Mouse (Mus musculus) layer of hippocampus, adult 9-10 months (tissue): ENCODE data around the gene Nudcd2.

Source experiments
- DNase-seq: peaks from one replicate; pipeline ENCODE4 v3.0.0; 2022; ENCODE audit warnings: low spot score

The Nudcd2 gene

DNA sequence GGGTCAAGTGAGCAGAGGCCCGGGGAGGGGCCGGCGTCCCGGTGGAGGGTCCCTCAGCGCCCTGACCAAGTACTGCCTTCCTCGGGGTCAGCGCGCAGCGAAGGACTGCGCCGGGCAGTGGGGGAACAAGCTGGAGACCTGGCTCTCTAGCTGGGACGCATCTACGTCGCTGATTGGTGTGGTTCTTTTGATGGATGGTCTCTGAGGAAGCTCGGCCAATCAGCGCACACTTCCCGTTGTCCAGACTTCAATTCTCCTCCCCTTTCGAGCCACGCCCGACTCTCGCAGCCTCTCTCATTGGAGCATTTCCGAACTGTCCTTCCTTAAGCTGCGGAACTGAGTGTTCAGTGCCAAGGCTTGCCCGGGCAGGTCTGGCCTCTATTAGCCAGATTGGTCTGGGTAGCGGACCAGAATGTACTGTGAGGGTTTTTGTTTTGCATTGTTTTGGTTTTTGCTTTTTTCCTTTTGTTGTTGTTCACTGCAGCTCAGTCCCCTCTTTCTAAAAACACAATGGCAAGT is 21.7 kb downstream of the Nudcd2 start, which contains the start of gene Ccng1:
Ccng1 (minus strand) TSS at position 203 of the 519 bp plus-strand sequence.
- peak; percentile 92 for DNase-seq

DNA sequence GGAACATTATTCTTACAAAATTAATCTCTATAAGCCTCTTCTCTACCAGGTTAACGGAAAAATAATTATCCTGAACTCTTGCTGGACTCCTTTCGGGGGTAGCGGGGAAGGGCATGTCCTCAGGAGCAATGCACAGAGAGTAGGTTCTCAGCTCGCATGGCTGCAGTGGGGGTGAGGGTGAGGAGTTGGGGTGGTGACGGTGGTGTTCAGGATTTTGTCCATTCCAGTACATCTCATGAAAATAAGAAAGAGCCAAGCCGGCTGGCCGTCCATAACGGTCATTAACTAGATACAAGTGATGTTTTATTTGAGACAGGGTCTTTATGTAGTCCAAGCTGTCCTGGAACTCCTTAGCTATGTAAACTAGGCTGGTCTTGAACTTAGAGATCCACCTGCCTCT is 22.5 kb downstream of the Nudcd2 start:
- DNase-seq: no peak

DNA sequence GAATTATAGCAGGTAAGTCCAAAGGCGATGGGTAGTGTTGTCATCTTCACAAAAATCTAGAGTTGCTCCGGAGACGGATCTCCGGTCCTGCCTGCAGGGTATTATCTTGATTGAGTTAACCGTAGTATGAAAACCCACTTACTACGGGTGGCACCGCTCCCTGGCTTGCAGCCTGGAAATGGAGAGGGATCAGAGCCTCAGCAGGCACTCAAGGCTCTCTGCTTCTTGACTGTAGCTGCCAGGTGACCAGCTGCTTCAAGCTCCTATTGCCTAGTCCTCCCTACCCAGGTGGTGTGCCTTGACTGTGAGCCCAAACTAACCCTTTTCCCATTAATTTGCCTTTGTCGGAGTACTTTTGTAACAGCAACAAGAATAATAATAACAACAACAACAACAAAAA is 26.4 kb downstream of the Nudcd2 start:
- no peak for DNase-seq

DNA sequence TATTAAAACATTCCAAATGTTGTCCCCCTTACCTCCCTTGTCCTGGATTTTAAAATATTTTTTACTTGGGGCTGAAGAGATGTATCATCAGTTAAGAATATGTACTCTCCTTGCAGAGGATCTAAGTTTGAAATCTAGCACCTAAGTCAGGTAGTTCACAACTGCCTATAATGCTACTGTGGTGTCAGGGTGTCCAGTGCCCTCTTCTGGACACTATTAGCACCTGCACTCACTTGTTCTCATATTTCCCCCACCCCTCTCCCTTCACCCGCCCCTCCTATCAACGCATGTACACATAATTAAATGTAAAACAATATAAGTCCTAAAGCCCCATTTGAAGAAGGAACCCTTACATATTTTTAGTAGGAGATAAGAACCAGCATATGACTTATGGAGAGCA is 29.9 kb downstream of the Nudcd2 start:
- no peak for DNase-seq

DNA sequence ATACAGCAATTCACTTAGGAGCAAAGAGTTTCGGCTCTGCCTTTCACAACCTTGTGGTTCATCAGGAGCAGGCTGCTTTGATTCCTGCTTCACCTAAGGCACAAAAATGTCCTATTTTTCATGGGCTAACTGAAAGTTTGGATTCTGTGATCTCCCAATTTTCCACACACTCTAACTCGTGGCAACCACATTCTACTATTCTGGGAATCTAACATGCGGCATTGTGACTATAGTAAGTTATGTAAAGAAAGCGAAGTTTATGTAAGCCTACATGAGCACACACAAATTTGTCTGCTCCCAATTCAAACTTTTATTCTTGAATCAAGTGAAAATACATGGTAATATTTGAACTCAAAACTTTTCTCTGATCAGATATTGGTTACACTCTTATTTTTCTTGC is 31.2 kb downstream of the Nudcd2 start:
- DNase-seq: no peak

DNA sequence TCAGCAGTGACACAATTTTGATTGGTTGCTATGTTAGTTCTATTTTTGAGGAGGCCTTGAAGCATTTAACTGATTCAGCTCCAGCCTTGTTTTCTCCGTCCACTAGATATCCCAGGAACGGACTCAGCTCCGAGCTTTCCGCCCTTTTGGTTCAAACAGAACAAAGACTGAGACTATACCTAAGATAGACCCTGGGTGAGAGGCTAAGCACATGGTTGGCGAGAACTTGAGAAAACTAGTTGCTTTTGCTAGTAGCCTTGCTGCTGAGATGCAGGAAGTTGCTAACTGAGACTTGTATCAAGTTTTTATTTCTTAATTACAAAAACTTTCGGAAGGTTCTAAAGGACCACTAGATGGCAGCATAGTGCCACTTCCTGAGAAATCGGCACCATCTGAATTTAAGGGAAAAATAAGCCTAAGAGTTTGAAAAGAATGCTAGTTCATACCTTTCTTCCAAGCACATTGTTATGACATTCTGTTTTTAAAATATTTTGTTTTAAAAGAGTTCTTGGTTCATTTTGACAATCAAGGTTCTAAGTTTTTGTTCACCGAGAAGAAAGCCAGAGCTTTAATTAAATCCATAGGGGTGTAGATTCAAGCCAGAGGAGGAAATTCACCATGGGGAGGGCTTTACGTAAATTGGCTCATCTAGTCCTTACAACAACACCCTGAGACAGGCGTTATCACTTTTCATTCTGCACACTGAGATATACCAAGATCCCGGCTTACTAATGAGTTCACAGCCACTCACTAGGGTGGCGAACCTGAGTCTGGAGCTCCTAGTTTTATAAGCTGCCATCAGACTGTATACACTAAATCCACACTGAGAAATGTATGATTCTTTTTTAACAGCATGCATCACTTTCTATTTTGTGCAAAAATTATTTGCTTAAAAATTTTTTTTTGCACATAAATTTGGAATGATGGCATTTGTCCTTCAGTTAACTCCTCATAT is 42.1 kb downstream of the Nudcd2 start:
- DNase-seq: no peak

DNA sequence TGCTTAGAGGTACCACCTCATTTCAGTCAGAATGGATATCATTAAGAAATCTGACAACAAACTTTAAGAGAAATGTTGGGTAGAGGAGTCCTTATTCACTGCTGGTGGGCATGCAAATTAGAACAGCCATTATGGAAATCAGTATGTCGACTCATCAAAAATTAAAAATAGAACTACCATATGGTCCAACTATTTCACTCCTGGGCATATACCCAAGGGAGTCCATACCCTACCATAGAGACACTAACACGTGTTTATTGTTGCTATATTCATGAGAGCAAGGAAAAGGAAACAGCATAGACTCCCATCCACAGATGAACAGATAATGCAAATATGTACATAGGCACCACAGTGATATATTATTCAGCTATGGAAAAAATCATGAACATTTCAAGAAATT is 48.4 kb downstream of the Nudcd2 start:
- no peak for DNase-seq

DNA sequence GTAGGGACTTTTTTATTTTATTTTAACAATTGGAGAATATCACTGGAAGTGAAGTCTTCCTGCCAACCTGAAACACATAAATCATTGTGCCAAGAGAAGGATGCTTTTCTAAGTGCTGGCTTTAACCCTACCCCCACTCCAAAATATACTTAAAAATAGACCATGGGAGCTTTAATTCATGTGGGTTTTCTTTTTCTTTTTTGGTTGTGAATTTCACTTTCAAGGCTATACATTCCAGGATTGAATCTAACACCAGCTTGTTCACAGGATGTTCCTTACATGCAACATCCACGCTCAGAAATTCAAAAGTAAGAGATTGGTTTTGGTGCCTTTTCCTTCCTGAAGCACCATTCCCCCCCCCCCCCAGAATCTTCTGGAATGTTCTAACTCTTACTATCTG is 49.9 kb downstream of the Nudcd2 start:
- no peak for DNase-seq

DNA sequence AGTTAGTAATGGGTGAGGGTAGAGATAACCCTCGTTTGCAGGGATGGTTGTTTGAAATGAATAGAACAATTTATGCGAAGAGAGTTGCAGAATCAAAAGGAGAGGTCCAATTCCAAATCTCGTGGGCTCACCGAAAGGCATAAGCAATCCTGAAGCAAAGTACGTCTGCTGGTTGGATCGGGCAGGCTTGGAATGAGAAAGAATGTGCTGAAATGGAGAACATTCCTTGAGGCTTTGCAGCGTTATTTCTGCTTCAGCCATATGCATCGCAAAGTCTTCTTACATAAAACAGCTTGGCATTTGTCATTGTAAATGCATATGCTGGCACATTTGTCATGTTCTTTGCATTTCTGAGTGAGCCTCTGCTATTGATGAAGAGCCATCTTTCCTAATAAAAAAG is 50.9 kb downstream of the Nudcd2 start:
- no peak for DNase-seq

DNA sequence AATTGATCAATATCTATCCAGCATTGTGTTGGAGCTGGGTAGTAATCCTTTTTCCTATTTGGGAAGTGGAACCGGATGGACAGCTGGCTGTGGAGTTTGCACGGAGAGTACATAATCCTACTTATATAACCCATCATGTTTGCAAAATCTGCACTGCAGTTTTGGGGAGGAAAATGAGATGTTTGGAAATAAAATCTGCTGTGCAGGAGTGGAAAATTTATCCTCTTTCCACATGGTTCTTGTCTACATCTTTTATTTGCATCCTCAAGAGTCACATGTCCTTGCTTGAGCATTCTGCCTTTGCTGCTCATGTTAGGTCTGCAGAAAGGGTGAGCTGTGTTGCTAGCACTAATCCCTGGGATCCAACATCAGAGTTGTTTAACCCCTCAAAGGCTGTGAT is 53.4 kb downstream of the Nudcd2 start:
- DNase-seq: peak; percentile 51
